Mouse (Mus musculus) liver, embryonic 11.5 days (tissue): Measurements from ENCODE around the gene Macf1. TPM values are rescaled to one million over a fixed set of nuclear protein-coding genes. Genes with fewer than 3 reads are reported as not detected.

Source experiments
- ATAC-seq: fragments of 200-750 bp; cut with Nextera tagmentation; replicated peaks from 2 replicates; pipeline ENCODE4 v1.8.0; 2017; ENCODE audit warnings: moderate number of reproducible peaks, mild to moderate bottlenecking, moderate TSS enrichment, moderate library complexity; ENCODE audit not compliant: low FRiP score
- DNase-seq: peaks from one replicate; pipeline ENCODE4 v3.0.0-alpha.2; 2017; ENCODE audit warnings: low spot score
- H3K27ac ChIP-seq: fragments of 300-500 bp; sonication (generic); 2 replicates; pipeline ENCODE4 v1.5.1; 2014; ENCODE audit warnings: mild to moderate bottlenecking, low read depth, low read length, control low read depth
- H3K27me3 ChIP-seq: fragments of 300-500 bp; sonication (generic); replicated peaks from 2 replicates; pipeline ENCODE4 v1.6.1; 2014; ENCODE audit warnings: low read length, mixed read lengths; ENCODE audit not compliant: control insufficient read depth, insufficient read depth
- H3K36me3 ChIP-seq: fragments of 300-500 bp; sonication (generic); 2 replicates; pipeline ENCODE4 v1.6.1; 2014; ENCODE audit warnings: mild to moderate bottlenecking, low read length, moderate library complexity, mixed read lengths; ENCODE audit not compliant: control insufficient read depth, insufficient read depth
- H3K4me1 ChIP-seq: fragments of 300-500 bp; sonication (generic); replicated peaks from 2 replicates; pipeline ENCODE4 v1.6.1; 2014; ENCODE audit warnings: low read length, mixed read lengths; ENCODE audit not compliant: control insufficient read depth, insufficient read depth
- H3K4me2 ChIP-seq: fragments of 300-500 bp; sonication (generic); 2 replicates; pipeline ENCODE4 v1.6.1; 2014; ENCODE audit warnings: mild to moderate bottlenecking, control low read depth, moderate library complexity
- H3K4me3 ChIP-seq: fragments of 300-500 bp; sonication (generic); 2 replicates; pipeline ENCODE4 v1.5.1; 2014; ENCODE audit warnings: low read depth, low read length, control low read depth
- H3K9ac ChIP-seq: fragments of 300-500 bp; sonication (generic); 2 replicates; pipeline ENCODE4 v1.6.1; 2014; ENCODE audit warnings: low read depth, low read length, control low read depth
- H3K9me3 ChIP-seq: fragments of 300-500 bp; sonication (generic); 2 replicates; pipeline ENCODE4 v1.6.1; 2016; ENCODE audit warnings: low read length, inconsistent platforms, mixed read lengths; ENCODE audit not compliant: control insufficient read depth
- WGBS: fragments of 180-500 bp; shearing (Covaris S2); extraction: QIAGEN DNeasy Blood & Tissue Kit; methylation state at CpG from one replicate; pipeline ENCODE4 v1.1.7; 2014; 5-methylcytosine and 5-hydroxymethylcytosine counted together
- polyA plus RNA-seq: library from polyadenylated mRNA; unstranded; fragments of >200 nt; fragmentation: Nextera tagmentation; extraction: Ambion mirVana; gene quantifications from 2 replicates; pipeline ENCODE4 v1.2.1, GENCODE M21; 2014

Macf1 gene
- polyA plus RNA-seq, 1 experiment from 2014 or later, result 36.5 TPM

DNA sequence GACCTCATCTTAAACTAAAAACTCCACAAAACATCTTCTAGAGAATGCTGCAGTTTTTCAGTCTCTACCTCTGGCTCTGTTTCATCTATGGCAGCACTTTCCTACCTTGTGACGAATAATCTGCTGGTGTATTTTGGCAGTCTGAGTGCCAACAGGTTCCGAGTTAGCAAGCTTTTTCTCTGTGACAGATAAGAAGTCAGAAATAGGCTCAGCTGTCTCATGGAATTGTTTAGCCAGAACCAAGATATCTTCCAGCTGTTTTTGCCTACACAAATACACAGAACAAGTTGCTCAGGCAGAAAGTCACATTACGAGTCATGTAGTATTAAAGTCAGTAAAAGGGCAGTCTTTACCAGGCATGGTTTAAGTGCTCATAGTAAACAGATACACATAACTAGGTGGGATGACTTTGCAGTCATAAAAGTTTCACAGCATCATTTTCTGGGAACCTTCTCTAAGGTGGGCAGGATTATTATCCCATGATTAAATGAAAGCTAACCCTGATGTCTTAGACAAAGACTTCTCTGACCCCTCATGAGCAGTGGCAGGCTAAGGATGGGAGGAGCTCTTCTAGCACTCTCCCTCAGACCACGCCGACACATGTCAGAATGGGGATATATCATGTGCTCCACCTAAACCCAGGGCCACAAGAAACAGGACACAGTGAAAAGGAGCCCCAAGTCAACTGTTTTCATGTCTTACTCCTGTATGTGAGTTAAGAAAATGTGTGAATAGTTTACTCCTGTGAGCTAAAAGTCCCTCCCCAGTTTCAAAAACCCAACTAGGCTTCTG, 286.3 kb downstream of the Macf1 start:
- H3K4me3 ChIP-seq, result no peak overlapping the region
- peaks cover 38% of the 10 kb centered on the region for H3K36me3 ChIP-seq
- H3K9me3 ChIP-seq, result no peaks in the 10 kb centered on the region
- no peak overlapping the region for H3K27ac ChIP-seq
- H3K27me3 ChIP-seq, result no peaks in the 10 kb centered on the region
- DNase-seq, result no peak
- H3K4me1 ChIP-seq, result no peaks in the 10 kb centered on the region
- 83% methylated on average over 5 of the region's 5 CpGs for WGBS
- H3K4me2 ChIP-seq, result no peak overlapping the region
- no peak for ATAC-seq
- no peak overlapping the region for H3K9ac ChIP-seq

DNA sequence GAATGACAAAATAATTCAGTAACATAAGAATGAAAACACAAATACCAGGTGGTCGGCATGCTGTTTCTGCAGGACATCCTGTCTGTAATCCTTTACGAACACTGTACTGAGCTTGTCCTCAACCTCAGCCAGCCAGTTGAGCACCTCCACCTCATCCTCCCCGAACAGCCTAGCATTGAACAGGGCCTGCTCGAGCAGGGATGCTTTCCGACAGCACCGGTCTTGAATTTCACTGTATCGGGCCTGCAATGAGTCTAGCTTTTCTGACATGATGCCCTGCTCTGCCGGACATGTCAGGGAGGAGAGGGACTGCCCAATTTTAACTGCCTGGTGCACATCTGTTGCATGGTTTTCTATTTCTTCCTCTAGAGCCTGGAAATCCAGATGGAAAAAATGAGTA, 287.1 kb downstream of the Macf1 start:
- H3K27me3 ChIP-seq, result no peaks in the 10 kb centered on the region
- ATAC-seq (no peak), DNase-seq (no peak)
- H3K4me1 ChIP-seq, result no peaks in the 10 kb centered on the region
- H3K27ac ChIP-seq, result no peak overlapping the region
- peaks cover 43% of the 10 kb centered on the region for H3K36me3 ChIP-seq
- no peak overlapping the region for H3K4me2 ChIP-seq
- 95% methylated on average over 8 of the region's 8 CpGs for WGBS
- H3K4me3 ChIP-seq, result no peak overlapping the region
- H3K9me3 ChIP-seq, result no peaks in the 10 kb centered on the region
- H3K9ac ChIP-seq, result no peak overlapping the region

DNA sequence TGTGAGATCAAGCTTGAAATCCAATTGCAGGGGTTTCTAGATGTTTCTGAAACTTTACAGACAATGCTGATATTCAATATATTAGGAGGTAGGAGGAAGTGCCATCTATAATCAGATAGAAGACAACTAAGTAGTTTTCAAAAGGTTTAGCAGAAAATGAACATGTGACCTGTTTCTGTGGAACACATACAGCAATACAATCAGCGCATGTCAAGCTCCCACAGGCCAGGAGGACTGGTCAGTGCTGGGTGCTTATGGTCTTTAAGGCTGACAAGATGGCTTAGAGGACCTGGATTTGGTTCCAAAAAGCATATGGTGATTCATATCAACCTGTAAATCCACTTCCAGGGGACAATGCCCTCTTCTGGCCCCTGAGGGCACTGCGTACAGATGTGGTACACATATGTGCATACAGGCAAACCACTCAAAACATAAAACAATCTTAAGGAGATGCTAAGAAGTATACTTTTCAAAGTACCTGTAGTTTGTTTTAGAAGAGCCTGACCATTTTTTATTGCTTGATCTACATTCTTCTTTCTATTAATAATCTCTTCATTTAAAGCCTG, 288.6 kb downstream of the Macf1 start:
- no peaks in the 10 kb centered on the region for H3K4me1 ChIP-seq
- WGBS, result 96% methylated on average over 2 of the region's 2 CpGs
- no peak overlapping the region for H3K27ac ChIP-seq
- H3K4me3 ChIP-seq, result no peak overlapping the region
- peaks cover 42% of the 10 kb centered on the region for H3K36me3 ChIP-seq
- no peak overlapping the region for H3K4me2 ChIP-seq
- H3K9ac ChIP-seq, result no peak overlapping the region
- ATAC-seq (no peak), DNase-seq (no peak)
- H3K27me3 ChIP-seq, result no peaks in the 10 kb centered on the region
- no peaks in the 10 kb centered on the region for H3K9me3 ChIP-seq

GRCm38 (mm10) chr4:123394878-123395277, 289.3 kb downstream of the Macf1 start:
- WGBS, result 87% methylated on average over 5 of the region's 5 CpGs
- Histone ChIP-seq H3K9me3 (no peaks in the 10 kb centered on the region), H3K27me3 (no peaks in the 10 kb centered on the region), H3K4me2 (no peak overlapping the region), H3K4me1 (no peaks in the 10 kb centered on the region), H3K4me3 (no peak overlapping the region), H3K27ac (no peak overlapping the region), H3K9ac (no peak overlapping the region), H3K36me3 (peaks cover 42% of the 10 kb centered on the region)
- ATAC-seq, result no peak
- DNase-seq, result no peak

DNA sequence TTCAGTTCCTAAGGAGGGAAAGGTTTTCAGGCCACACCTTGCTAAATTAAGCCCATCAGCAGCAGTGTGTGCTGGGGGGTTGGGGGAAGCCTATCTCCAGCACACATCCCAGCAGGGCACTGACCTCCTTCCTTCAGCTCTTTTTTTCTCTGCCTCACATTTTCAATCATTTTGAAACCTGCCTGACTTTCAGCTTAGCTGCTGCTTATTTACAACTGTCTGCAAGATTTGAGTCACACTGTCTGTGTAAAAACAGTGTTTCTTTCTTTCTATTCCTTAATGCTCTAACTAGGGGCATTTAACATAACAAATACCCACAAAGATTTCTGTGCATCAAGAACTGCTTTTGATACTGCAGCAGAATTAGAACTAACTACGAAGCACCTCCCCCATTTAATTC, 289.9 kb downstream of the Macf1 start:
- no peak overlapping the region for H3K9ac ChIP-seq
- no peaks in the 10 kb centered on the region for H3K27me3 ChIP-seq
- H3K36me3 ChIP-seq, result peaks cover 40% of the 10 kb centered on the region
- H3K27ac ChIP-seq, result no peak overlapping the region
- no peaks in the 10 kb centered on the region for H3K4me1 ChIP-seq
- no peak for ATAC-seq
- no peak overlapping the region for H3K4me2 ChIP-seq
- no peak overlapping the region for H3K4me3 ChIP-seq
- H3K9me3 ChIP-seq, result no peaks in the 10 kb centered on the region
- WGBS, result 86% methylated on average over 1 of the region's 1 CpGs
- DNase-seq, result no peak

- WGBS, result 88% methylated on average over 3 of the region's 3 CpGs
- no peak for ATAC-seq
- DNase-seq, result no peak
- no peaks in the 10 kb centered on the region for H3K9me3 ChIP-seq
- peaks cover 41% of the 10 kb centered on the region for H3K36me3 ChIP-seq
- no peak overlapping the region for H3K9ac ChIP-seq
- H3K4me3 ChIP-seq, result no peak overlapping the region
- H3K4me2 ChIP-seq, result no peak overlapping the region
- H3K27ac ChIP-seq, result no peak overlapping the region
- H3K27me3 ChIP-seq, result no peaks in the 10 kb centered on the region
- no peaks in the 10 kb centered on the region for H3K4me1 ChIP-seq
Measured at GRCm38 (mm10) chr4:123393004-123393403, 291.2 kb downstream of the Macf1 start.

DNA sequence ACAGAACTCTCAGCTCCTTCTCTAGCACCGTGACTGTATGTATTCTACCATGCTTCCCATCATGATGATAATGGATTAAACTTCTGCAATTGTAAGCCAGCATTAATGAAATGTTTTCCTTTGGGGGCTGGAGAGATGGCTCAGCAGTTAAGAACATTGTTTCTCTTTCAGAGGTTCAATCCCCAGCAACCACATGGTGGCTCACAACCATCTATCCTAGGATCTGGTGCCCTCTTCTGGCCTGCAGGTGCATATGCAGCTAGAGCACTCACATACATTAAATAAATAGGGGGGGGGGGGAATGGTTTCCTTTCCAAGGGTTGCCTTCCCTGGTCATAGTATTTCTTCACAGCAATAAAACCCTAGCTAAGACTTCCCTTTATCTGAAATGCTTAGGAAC, 292.0 kb downstream of the Macf1 start:
- no peak for ATAC-seq
- Histone ChIP-seq H3K9me3 (no peaks in the 10 kb centered on the region), H3K27ac (no peak overlapping the region), H3K4me1 (no peaks in the 10 kb centered on the region), H3K4me2 (no peak overlapping the region), H3K4me3 (no peak overlapping the region), H3K36me3 (peaks cover 36% of the 10 kb centered on the region), H3K27me3 (no peaks in the 10 kb centered on the region), H3K9ac (no peak overlapping the region)
- 92% methylated on average over 1 of the region's 1 CpGs for WGBS
- no peak for DNase-seq

DNA sequence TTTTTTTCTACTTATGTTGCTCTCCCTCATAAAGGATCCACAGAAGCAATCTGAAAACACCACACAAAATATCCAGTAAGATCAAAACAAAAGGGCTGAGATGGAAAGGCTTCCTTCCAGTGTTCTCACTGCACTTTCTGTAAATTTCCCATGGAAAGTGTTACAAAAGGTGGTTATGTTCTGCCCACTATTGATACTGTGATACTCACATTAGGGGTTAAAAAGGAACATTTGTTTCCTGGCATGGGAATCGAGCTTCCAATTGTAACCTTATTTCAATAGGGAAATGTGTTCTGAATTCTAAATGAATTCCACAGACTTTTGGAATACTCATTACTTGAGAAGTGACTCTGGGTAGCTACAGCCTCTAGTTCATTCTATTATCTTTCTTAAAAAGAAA, 299.1 kb downstream of the Macf1 start:
- Histone ChIP-seq H3K9me3 (no peaks in the 10 kb centered on the region), H3K4me1 (no peaks in the 10 kb centered on the region), H3K27me3 (no peaks in the 10 kb centered on the region), H3K4me3 (no peak overlapping the region), H3K27ac (no peak overlapping the region), H3K4me2 (no peak overlapping the region), H3K9ac (no peak overlapping the region), H3K36me3 (peaks cover 28% of the 10 kb centered on the region)
- ATAC-seq (no peak), DNase-seq (no peak)
- WGBS, result 89% methylated on average over 1 of the region's 1 CpGs

- Histone ChIP-seq H3K4me2 (no peak overlapping the region), H3K36me3 (peaks cover 27% of the 10 kb centered on the region)
Measured at GRCm38 (mm10) chr4:123383173-123383572, 301.0 kb downstream of the Macf1 start.

More at GRCm38 (mm10) chr4:123383173-123383572, 301.0 kb downstream of the Macf1 start:
- Histone ChIP-seq H3K9me3 (no peaks in the 10 kb centered on the region), H3K9ac (no peak overlapping the region), H3K4me1 (no peaks in the 10 kb centered on the region), H3K4me3 (no peak overlapping the region), H3K27me3 (no peaks in the 10 kb centered on the region), H3K27ac (no peak overlapping the region)
- ATAC-seq (no peak), DNase-seq (no peak)
- WGBS, result 90% methylated on average over 7 of the region's 7 CpGs
